Mouse (Mus musculus) MEL (cell line): ENCODE measurements around the gene Tspan9. TPM values are rescaled to one million over a fixed set of nuclear protein-coding genes. Genes with fewer than 3 reads are reported as not detected.

ENCODE experiments used
- DNase-seq: peaks from one replicate; pipeline ENCODE4 v3.0.0; 2011; ENCODE audit warnings: low read depth, low spot score
- H3K27ac ChIP-seq: 2 replicates; pipeline ENCODE4 v1.5.1; 2012; ENCODE audit warnings: low read depth, mild to moderate bottlenecking, control low read depth, low read length, moderate library complexity; ENCODE audit not compliant: control insufficient read depth
- H3K27me3 ChIP-seq, 2 experiments: fragments of 150-350 bp in 1 of 2; sonication (generic) in 1 of 2; 2 replicates each; pipeline ENCODE4 v1.6.1; 2012; ENCODE audit warnings: low read length in 2 of 2, mild to moderate bottlenecking in 2 of 2, improper control_type of control experiment in 1 of 2, moderate library complexity in 1 of 2; ENCODE audit not compliant: insufficient read depth in 2 of 2, control insufficient read depth in 1 of 2
- H3K36me3 ChIP-seq, 2 experiments: 2 replicates each; pipeline ENCODE4 v1.6.1; 2012 to 2014; ENCODE audit warnings: low read length in 2 of 2, improper control_type of control experiment in 1 of 2, inconsistent platforms in 1 of 2, mild to moderate bottlenecking in 1 of 2; ENCODE audit not compliant: insufficient read depth in 2 of 2, control insufficient read depth in 1 of 2
- H3K4me1 ChIP-seq, 2 experiments: fragments of 150-350 bp in 1 of 2; sonication (generic) in 1 of 2; 2 replicates each; pipeline ENCODE4 v1.6.1; 2012; ENCODE audit warnings: low read length in 2 of 2, improper control_type of control experiment in 1 of 2, mild to moderate bottlenecking in 1 of 2; ENCODE audit not compliant: insufficient read depth in 2 of 2, control insufficient read depth in 1 of 2
- H3K4me3 ChIP-seq, 2 experiments: fragments of 150-350 bp in 1 of 2; sonication (generic) in 1 of 2; 2 replicates each; pipeline ENCODE4 v1.5.1; 2012; ENCODE audit warnings: low read depth in 2 of 2, low read length in 2 of 2, mild to moderate bottlenecking in 2 of 2, moderate library complexity in 2 of 2, control low read depth in 1 of 2, improper control_type of control experiment in 1 of 2; ENCODE audit not compliant: control insufficient read depth in 1 of 2, insufficient read depth in 1 of 2
- H3K79me2 ChIP-seq: 2 replicates; pipeline ENCODE4 v1.6.1; 2012; ENCODE audit warnings: mild to moderate bottlenecking, low read length, moderate library complexity; ENCODE audit not compliant: control insufficient read depth, poor library complexity, insufficient read depth
- H3K9ac ChIP-seq: 2 replicates; pipeline ENCODE4 v1.6.1; 2012; ENCODE audit warnings: low read depth, mild to moderate bottlenecking, control low read depth, low read length, moderate library complexity; ENCODE audit not compliant: control insufficient read depth, poor library complexity, severe bottlenecking
- H3K9me3 ChIP-seq: fragments of 150-350 bp; sonication (generic); replicated peaks from 2 replicates; pipeline ENCODE4 v1.6.1; 2012; ENCODE audit warnings: mild to moderate bottlenecking, low read length, improper control_type of control experiment, moderate library complexity; ENCODE audit not compliant: insufficient read depth
- BHLHE40 ChIP-seq: IDR thresholded peaks from 2 replicates; pipeline ENCODE4 v1.6.1; 2012; ENCODE audit warnings: low read depth, mild to moderate bottlenecking, inconsistent platforms, low read length, improper control_type of control experiment, borderline replicate concordance
- CHD1 ChIP-seq: IDR thresholded peaks from 2 replicates; pipeline ENCODE4 v1.6.1; 2012; ENCODE audit warnings: low read depth, mild to moderate bottlenecking, inconsistent platforms, low read length, improper control_type of control experiment
- CTCF ChIP-seq, 3 experiments: IDR thresholded peaks in 2 of 3; conservative IDR thresholded peaks in 1 of 3; 2 replicates each; pipeline ENCODE4 v1.5.1; 2011 to 2012; ENCODE audit warnings: low read length in 3 of 3, low read depth in 2 of 3, mild to moderate bottlenecking in 2 of 3, improper control_type of control experiment in 1 of 3, inconsistent platforms in 1 of 3, mixed read lengths in 1 of 3, moderate library complexity in 1 of 3; ENCODE audit not compliant: control insufficient read depth in 1 of 3, insufficient read depth in 1 of 3, poor library complexity in 1 of 3, severe bottlenecking in 1 of 3
- E2F4 ChIP-seq: IDR thresholded peaks from 2 replicates; pipeline ENCODE4 v1.6.1; 2011; ENCODE audit warnings: low read depth, low read length, improper control_type of control experiment, borderline replicate concordance
- EP300 ChIP-seq, 2 experiments: IDR thresholded peaks; 2 replicates each; pipeline ENCODE4 v1.6.1; 2011; ENCODE audit warnings: improper control_type of control experiment in 2 of 2, low read length in 2 of 2, low read depth in 1 of 2, mild to moderate bottlenecking in 1 of 2
- ETS1 ChIP-seq: IDR thresholded peaks from 2 replicates; pipeline ENCODE4 v1.6.1; 2012; ENCODE audit warnings: low read depth, mild to moderate bottlenecking, inconsistent platforms, low read length, improper control_type of control experiment, moderate library complexity
- KAT2A ChIP-seq: conservative IDR thresholded peaks from 2 replicates; pipeline ENCODE4 v1.6.1; 2012; ENCODE audit warnings: low read depth, low read length, improper control_type of control experiment, inconsistent platforms
- MAFK ChIP-seq: IDR thresholded peaks from 2 replicates; pipeline ENCODE4 v1.6.1; 2011; ENCODE audit warnings: low read depth, mild to moderate bottlenecking, low read length, improper control_type of control experiment, borderline replicate concordance
- POLR2AphosphoS2 ChIP-seq: IDR thresholded peaks from 2 replicates; pipeline ENCODE4 v1.6.1; 2011; ENCODE audit warnings: low read length, improper control_type of control experiment
- RAD21 ChIP-seq: IDR thresholded peaks from 2 replicates; pipeline ENCODE4 v1.6.1; 2011; ENCODE audit warnings: mild to moderate bottlenecking, low read depth, low read length, improper control_type of control experiment
- SMC3 ChIP-seq: IDR thresholded peaks from 2 replicates; pipeline ENCODE4 v1.6.1; 2011; ENCODE audit warnings: low read depth, low read length, improper control_type of control experiment
- TBP ChIP-seq: IDR thresholded peaks from 2 replicates; pipeline ENCODE4 v1.8.0; 2011; ENCODE audit warnings: low read depth, low read length, improper control_type of control experiment
- TCF12 ChIP-seq: IDR thresholded peaks from 2 replicates; pipeline ENCODE4 v1.6.1; 2014; ENCODE audit warnings: low read depth, mild to moderate bottlenecking, inconsistent platforms, low read length, improper control_type of control experiment, moderate library complexity
- UBTF ChIP-seq: IDR thresholded peaks from 2 replicates; pipeline ENCODE4 v1.6.1; 2012; ENCODE audit warnings: low read depth, mild to moderate bottlenecking, inconsistent platforms, low read length, improper control_type of control experiment, moderate library complexity, borderline replicate concordance; ENCODE audit not compliant: insufficient read depth
- USF1 ChIP-seq: IDR thresholded peaks from 2 replicates; pipeline ENCODE4 v1.6.1; 2014; ENCODE audit warnings: low read depth, mild to moderate bottlenecking, inconsistent platforms, low read length, improper control_type of control experiment, moderate library complexity
- USF2 ChIP-seq, 2 experiments: IDR thresholded peaks; 2 replicates each; pipeline ENCODE4 v1.6.1; 2011 to 2012; ENCODE audit warnings: improper control_type of control experiment in 2 of 2, low read length in 2 of 2, borderline replicate concordance in 1 of 2, inconsistent platforms in 1 of 2, low read depth in 1 of 2, mild to moderate bottlenecking in 1 of 2; ENCODE audit not compliant: insufficient read depth in 1 of 2
- ZC3H11A ChIP-seq: IDR thresholded peaks from 2 replicates; pipeline ENCODE4 v1.6.1; 2012; ENCODE audit warnings: low read depth, mild to moderate bottlenecking, inconsistent platforms, low read length, improper control_type of control experiment
- ZKSCAN1 ChIP-seq: IDR thresholded peaks from 2 replicates; pipeline ENCODE4 v1.6.1; 2012; ENCODE audit warnings: low read depth, mild to moderate bottlenecking, inconsistent platforms, low read length, improper control_type of control experiment, moderate library complexity
- ZMIZ1 ChIP-seq: IDR thresholded peaks from 2 replicates; pipeline ENCODE4 v1.6.1; 2012; ENCODE audit warnings: low read depth, mild to moderate bottlenecking, inconsistent platforms, low read length, improper control_type of control experiment, moderate library complexity
- ZNF384 ChIP-seq: IDR thresholded peaks from 2 replicates; pipeline ENCODE4 v1.6.1; 2012; ENCODE audit warnings: low read depth, mild to moderate bottlenecking, inconsistent platforms, low read length, improper control_type of control experiment
- polyA plus RNA-seq, 2 experiments: library from polyadenylated mRNA; stranded (reverse) in 1 of 2; unstranded in 1 of 2; fragments of >175 nt in 1 of 2; fragments of >200 nt in 1 of 2; gene quantifications; 2 replicates each; pipeline versions ENCODE4 v1.2.1 to v1.2.4; 2012; ENCODE audit warnings: low replicate concordance in 2 of 2, low read depth in 1 of 2; ENCODE audit not compliant: insufficient read length in 2 of 2, insufficient read depth in 1 of 2, missing spikeins in 1 of 2
- total RNA-seq: library from RNA; depleted of rRNA; stranded (reverse); fragments of 300-350 nt; gene quantifications from 2 replicates; pipeline ENCODE4 v1.2.3, GENCODE M21; 2012

Tspan9 gene
- total and polyA plus RNA-seq, 3 experiments: 0.08 to 3.4 TPM; not detected in 1

- DNase-seq: no peak
- H3K9ac ChIP-seq: no peak overlapping the region
- H3K79me2 ChIP-seq: no peaks in the 10 kb centered on the region
- no peak overlapping the region for H3K27ac ChIP-seq
- no peak overlapping the region for H3K4me3 ChIP-seq
- TF ChIP-seq KAT2A (no peak), CTCF (IDR thresholded peaks at IDR 0.05 in 2 of 3, conservative IDR thresholded peaks at IDR 0.05 in 1 of 3; ENCODE audit: control insufficient read depth in 1 of 3, insufficient read depth in 1 of 3, low read depth in 2 of 3, low read length in 3 of 3, poor library complexity in 1 of 3, severe bottlenecking in 1 of 3) (no peak)
- H3K9me3 ChIP-seq: no peaks in the 10 kb centered on the region
- no peaks in the 10 kb centered on the region for H3K4me1 ChIP-seq
- no peaks in the 10 kb centered on the region for H3K27me3 ChIP-seq
- H3K36me3 ChIP-seq: no peaks in the 10 kb centered on the region
These were observed 73.1 kb downstream of the Tspan9 start for GRCm38 (mm10) chr6:128070072-128070872.

GRCm38 (mm10) chr6:128068144-128068543 lies 75.2 kb downstream of the Tspan9 start:
- Histone ChIP-seq H3K27me3 (no peaks in the 10 kb centered on the region), H3K36me3 (no peaks in the 10 kb centered on the region), H3K4me3 (no peak overlapping the region), H3K9ac (no peak overlapping the region), H3K9me3 (no peaks in the 10 kb centered on the region), H3K79me2 (no peaks in the 10 kb centered on the region), H3K4me1 (no peaks in the 10 kb centered on the region), H3K27ac (no peak overlapping the region)
- no peak for DNase-seq
- TF ChIP-seq TBP (no peak), ZMIZ1 (no peak), ZNF384 (no peak), E2F4 (no peak), KAT2A (no peak), USF2 (IDR thresholded peaks at IDR 0.05; ENCODE audit: borderline replicate concordance in 1 of 2, insufficient read depth in 1 of 2, low read depth in 1 of 2, low read length in 2 of 2) (no peak), CHD1 (no peak), TCF12 (no peak), USF1 (no peak), UBTF (no peak), CTCF (IDR thresholded peaks at IDR 0.05 in 2 of 3, conservative IDR thresholded peaks at IDR 0.05 in 1 of 3; ENCODE audit: control insufficient read depth in 1 of 3, insufficient read depth in 1 of 3, low read depth in 2 of 3, low read length in 3 of 3, poor library complexity in 1 of 3, severe bottlenecking in 1 of 3) (no peak), ETS1 (no peak), MAFK (no peak), EP300 (IDR thresholded peaks at IDR 0.05; ENCODE audit: low read depth in 1 of 2, low read length in 2 of 2) (no peak), ZKSCAN1 (no peak), ZC3H11A (no peak), BHLHE40 (no peak), RAD21 (no peak), SMC3 (no peak), POLR2AphosphoS2 (no peak)
